Comparison of ENCODE assay signal across 8 mouse cellular contexts in the genomic region with DNA sequence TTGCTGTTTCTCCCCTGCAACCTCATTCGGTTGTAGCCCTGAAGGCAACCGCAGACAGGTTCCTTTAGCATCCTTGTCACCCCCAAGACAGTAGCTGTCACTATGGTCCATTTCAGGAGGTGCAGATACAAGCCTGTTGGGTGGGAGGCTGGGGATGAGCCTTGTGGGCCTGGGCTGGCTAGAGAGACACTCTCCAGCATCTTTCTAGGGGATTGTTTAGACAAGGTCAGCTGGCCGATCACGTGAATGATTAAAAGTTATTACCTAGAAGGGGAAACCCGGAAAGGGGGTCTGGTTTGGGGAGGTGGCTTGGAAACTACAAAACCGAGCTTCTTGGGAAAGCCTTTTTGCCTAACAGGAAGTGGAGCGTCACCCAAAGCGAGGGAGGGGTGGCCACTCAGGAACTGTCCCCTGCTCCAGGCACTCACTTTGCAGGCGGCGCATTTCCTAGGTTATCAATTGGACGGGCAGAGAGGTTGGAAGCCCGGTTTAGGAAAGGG. TPM values are rescaled to one million over a fixed set of nuclear protein-coding genes. Genes with fewer than 3 reads are reported as not detected.
A peak's percentile ranks its signal among the peaks of the same experiment; 100 is the strongest.
DNase-seq lines count a peak whose midpoint lies in the region; ATAC-seq and TF ChIP-seq lines count a peak whose summit lies in the region.

No protein-coding gene starts in this region.

- TF ChIP-seq CTCF in brain, embryonic 14.5 days (IDR thresholded peaks at IDR 0.05; ENCODE audit: borderline replicate concordance, extremely low read depth, insufficient read depth, insufficient read length), result no peak
- no peak for TF ChIP-seq CTCF in liver, adult 2 months (IDR thresholded peaks at IDR 0.05; ENCODE audit: low read depth, low read length)

- WGBS in heart, embryonic 11.5 days (ENCODE audit: insufficient replicate concordance), result 0% methylated on average over 12 of the region's 12 CpGs
- WGBS in kidney, embryonic 15.5 days, result 0% methylated on average over 12 of the region's 12 CpGs
- WGBS in liver, adult 2 months, result 0% methylated on average over 12 of the region's 12 CpGs
- under 1% methylated on average over 12 of the region's 12 CpGs for WGBS in stomach, embryonic 15.5 days

- H3K4me3 ChIP-seq in erythroblast, embryonic 14.5 days (replicated peaks), result peak overlapping the region; percentile 95
- H3K4me3 ChIP-seq in heart, embryonic 11.5 days (ENCODE audit: low read depth, low read length), result peak overlapping the region; percentile 87
- H3K4me3 ChIP-seq in kidney, embryonic 15.5 days (replicated peaks), result peak overlapping the region; percentile 79
- H3K4me3 ChIP-seq in liver, adult 2 months (ENCODE audit: insufficient read depth, low read depth, low read length), result peak overlapping the region; percentile 83
- H3K4me3 ChIP-seq in stomach, embryonic 15.5 days (replicated peaks), result peak overlapping the region; percentile 95

- peak overlapping the region; percentile 93 for H3K9ac ChIP-seq in heart, embryonic 11.5 days (ENCODE audit: low read depth, low read length)
- H3K9ac ChIP-seq in kidney, embryonic 15.5 days, result peak overlapping the region; percentile 65
- peak overlapping the region; percentile 75 for H3K9ac ChIP-seq in liver, adult 2 months (ENCODE audit: low read depth, low read length)
- peak overlapping the region; percentile 45 for H3K9ac ChIP-seq in stomach, embryonic 15.5 days

- peak overlapping the region; percentile 98 for H3K4me2 ChIP-seq in heart, embryonic 11.5 days
- peak overlapping the region; percentile 96 for H3K4me2 ChIP-seq in kidney, embryonic 15.5 days
- H3K4me2 ChIP-seq in stomach, embryonic 15.5 days, result peak overlapping the region; percentile 91

- H3K36me3 ChIP-seq in erythroblast, embryonic 14.5 days (ENCODE audit: control insufficient read depth), result peaks cover 7% of the 10 kb centered on the region
- no peaks in the 10 kb centered on the region for H3K36me3 ChIP-seq in heart, embryonic 11.5 days (ENCODE audit: control insufficient read depth, insufficient read depth, low read length)
- H3K36me3 ChIP-seq in kidney, embryonic 15.5 days, result peaks cover 21% of the 10 kb centered on the region
- H3K36me3 ChIP-seq in liver, adult 2 months (ENCODE audit: control insufficient read depth, insufficient read depth, low read length), result peaks cover 6% of the 10 kb centered on the region
- H3K36me3 ChIP-seq in stomach, embryonic 15.5 days, result no peaks in the 10 kb centered on the region

- peaks cover 9% of the 10 kb centered on the region; the same call in 1 of the 2 replicates for H3K79me2 ChIP-seq in liver, adult 2 months (ENCODE audit: control insufficient read depth, insufficient read depth, low read length)

- ATAC-seq in heart, embryonic 11.5 days (replicated peaks; ENCODE audit: insufficient number of reproducible peaks, low FRiP score, low TSS enrichment), result peak; percentile 50
- peak; percentile 75 for ATAC-seq in kidney, embryonic 15.5 days (replicated peaks; ENCODE audit: low FRiP score)
- ATAC-seq in monocyte, adult 5-6 weeks (replicated peaks; ENCODE audit: insufficient number of reproducible peaks, low FRiP score, low TSS enrichment, poor library complexity, severe bottlenecking), result peak; percentile 32
- ATAC-seq in stomach, embryonic 15.5 days (ENCODE audit: insufficient read depth, low FRiP score, low read depth), result peak; percentile 58

- H3K27me3 ChIP-seq in erythroblast, embryonic 14.5 days (ENCODE audit: control insufficient read depth), result no peaks in the 10 kb centered on the region; the same call in 1 of the 2 replicates
- H3K27me3 ChIP-seq in heart, embryonic 11.5 days (ENCODE audit: control insufficient read depth, insufficient read depth, low read length), result no peaks in the 10 kb centered on the region
- H3K27me3 ChIP-seq in kidney, embryonic 15.5 days, result no peaks in the 10 kb centered on the region
- no peaks in the 10 kb centered on the region for H3K27me3 ChIP-seq in liver, adult 2 months (ENCODE audit: control insufficient read depth, insufficient read depth, low read length)
- no peaks in the 10 kb centered on the region for H3K27me3 ChIP-seq in stomach, embryonic 15.5 days (replicated peaks)

- peak overlapping the region; percentile 90 for H3K27ac ChIP-seq in heart, embryonic 11.5 days (ENCODE audit: low read depth, low read length)
- H3K27ac ChIP-seq in kidney, embryonic 15.5 days, result peak overlapping the region; percentile 93
- H3K27ac ChIP-seq in liver, adult 2 months (replicated peaks; ENCODE audit: insufficient read depth, low read depth, low read length), result peak overlapping the region; percentile 63
- peak overlapping the region; percentile 94 for H3K27ac ChIP-seq in stomach, embryonic 15.5 days

- peaks cover 25% of the 10 kb centered on the region for H3K4me1 ChIP-seq in erythroblast, embryonic 14.5 days (ENCODE audit: control insufficient read depth)
- peaks cover 9% of the 10 kb centered on the region; the same call in 1 of the 2 replicates for H3K4me1 ChIP-seq in heart, embryonic 11.5 days (ENCODE audit: control insufficient read depth, insufficient read depth, low read length)
- peaks cover 24% of the 10 kb centered on the region for H3K4me1 ChIP-seq in kidney, embryonic 15.5 days
- peaks cover 3% of the 10 kb centered on the region; the same call in 1 of the 2 replicates for H3K4me1 ChIP-seq in liver, adult 2 months (ENCODE audit: control insufficient read depth, insufficient read depth, low read length)
- peaks cover 7% of the 10 kb centered on the region; the same call in 1 of the 2 replicates for H3K4me1 ChIP-seq in stomach, embryonic 15.5 days

- no peaks in the 10 kb centered on the region for H3K9me3 ChIP-seq in erythroblast, embryonic 14.5 days (ENCODE audit: control insufficient read depth, low read length)
- H3K9me3 ChIP-seq in heart, embryonic 11.5 days (replicated peaks; ENCODE audit: control insufficient read depth, low read length), result no peaks in the 10 kb centered on the region
- H3K9me3 ChIP-seq in kidney, embryonic 15.5 days (replicated peaks), result no peaks in the 10 kb centered on the region
- H3K9me3 ChIP-seq in stomach, embryonic 15.5 days, result no peaks in the 10 kb centered on the region

- DNase-seq in CD4-positive, CD25-positive, alpha-beta regulatory T cell, adult 2 months (ENCODE audit: low read depth, low spot score), result peak; percentile 62
- DNase-seq in brain, embryonic 14.5 days (ENCODE audit: low read depth), result peak; percentile 91
- peak; percentile 86 for DNase-seq in liver, adult 2 months (ENCODE audit: extremely low read depth, low read depth, low spot score)

- no peak for TF ChIP-seq POLR2A in brain, embryonic 14.5 days (IDR thresholded peaks at IDR 0.05; ENCODE audit: borderline replicate concordance, extremely low read depth, insufficient read depth, insufficient read length, poor library complexity, severe bottlenecking)
- peak; percentile 30; the same call in 1 of the 2 replicates for TF ChIP-seq POLR2A in liver, adult 2 months (IDR thresholded peaks at IDR 0.05; ENCODE audit: extremely low read depth, insufficient read depth, low read length)

RNA-seq across cellular contexts. Expression of gene Extl2, which starts 0.7 kb away (rescaled TPM):
- polyA plus RNA-seq in brain, embryonic 14.5 days (2012; rRNA removed), result 8.6 and 12.5 TPM in 2 replicates
- not detected in 2 replicates for polyA plus RNA-seq in erythroblast, embryonic 14.5 days (2012)
- 19.2 and 21.1 TPM in 2 replicates for polyA plus RNA-seq in heart, embryonic 11.5 days (2014; fragmentation: Nextera tagmentation; extraction: Ambion mirVana)
- polyA plus RNA-seq in kidney, embryonic 15.5 days (2015; fragmentation: Nextera tagmentation; extraction: Ambion mirVana), result 19.9 TPM in 2 replicates
- 6.5 and 6.6 TPM in 2 replicates for total RNA-seq in liver, adult 2 months (2014; rRNA removed)
- 6.8 and 7.0 TPM in 2 replicates for polyA plus RNA-seq in liver, adult 2 months (2012; rRNA removed)
- 3.0 to 6.3 TPM (median 4.1 TPM) in 3 replicates for total RNA-seq in monocyte, adult 5-6 weeks (2017)
- polyA plus RNA-seq in stomach, embryonic 15.5 days (2015; fragmentation: Nextera tagmentation; extraction: Ambion mirVana), result 20.1 and 20.7 TPM in 2 replicates

RNA-seq across cellular contexts. Expression of gene Slc30a7, which starts 0.8 kb away (rescaled TPM):
- polyA plus RNA-seq in brain, embryonic 14.5 days (2012; rRNA removed), result 21.8 and 26.4 TPM in 2 replicates
- 0.02 and 0.05 TPM in 2 replicates for polyA plus RNA-seq in erythroblast, embryonic 14.5 days (2012)
- polyA plus RNA-seq in heart, embryonic 11.5 days (2014; fragmentation: Nextera tagmentation; extraction: Ambion mirVana), result 19.8 and 28.7 TPM in 2 replicates
- polyA plus RNA-seq in kidney, embryonic 15.5 days (2015; fragmentation: Nextera tagmentation; extraction: Ambion mirVana), result 27.5 and 31.5 TPM in 2 replicates
- total RNA-seq in liver, adult 2 months (2014; rRNA removed), result 11.2 and 13.4 TPM in 2 replicates
- 5.8 and 6.5 TPM in 2 replicates for polyA plus RNA-seq in liver, adult 2 months (2012; rRNA removed)
- 40.1 to 60.1 TPM (median 48.5 TPM) in 3 replicates for total RNA-seq in monocyte, adult 5-6 weeks (2017)
- polyA plus RNA-seq in stomach, embryonic 15.5 days (2015; fragmentation: Nextera tagmentation; extraction: Ambion mirVana), result 38.1 and 42.5 TPM in 2 replicates

Comparison
In these comparisons a context has a peak if more than half of its experiments do, and no peak if none do; other contexts are left out.
1. Peak in every context shown above with its lines: DNase-seq, ATAC-seq, H3K4me3 ChIP-seq and H3K27ac ChIP-seq.